Mouse (Mus musculus): Measurements from ENCODE around the gene Sipa1l1. TPM values are rescaled to one million over a fixed set of nuclear protein-coding genes. Genes with fewer than 3 reads are reported as not detected.

Sipa1l1 gene
- polyA plus RNA-seq, 1 experiment from 2014 or later: 17.2 TPM

- no peak overlapping the region for H3K27ac ChIP-seq (ENCODE audit: low read depth, low read length)
- H3K9ac ChIP-seq (replicated peaks; ENCODE audit: low read depth, low read length): no peak overlapping the region
- ATAC-seq (ENCODE audit: low read depth): no peak
- H3K4me2 ChIP-seq (ENCODE audit: low read depth, low read length): no peak overlapping the region
- no peak overlapping the region for H3K4me3 ChIP-seq (ENCODE audit: low read depth, low read length)
- WGBS: 27% methylated on average over 4 of the region's 4 CpGs
- H3K36me3 ChIP-seq (ENCODE audit: control insufficient read depth, insufficient read depth, low read length): no peaks in the 10 kb centered on the region
- no peaks in the 10 kb centered on the region for H3K4me1 ChIP-seq (ENCODE audit: control insufficient read depth, insufficient read depth, low read length)
- H3K27me3 ChIP-seq (ENCODE audit: control insufficient read depth, insufficient read depth, low read length): no peaks in the 10 kb centered on the region
- H3K9me3 ChIP-seq (ENCODE audit: control insufficient read depth, low read length): no peaks in the 10 kb centered on the region
These were observed 264.2 kb downstream of the Sipa1l1 start for GRCm38 (mm10) chr12:82433311-82433710.

- ATAC-seq (ENCODE audit: low read depth): no peak
- no peak overlapping the region for H3K4me3 ChIP-seq (ENCODE audit: low read depth, low read length)
- no peak overlapping the region for H3K4me2 ChIP-seq (ENCODE audit: low read depth, low read length)
- H3K4me1 ChIP-seq (ENCODE audit: control insufficient read depth, insufficient read depth, low read length): no peaks in the 10 kb centered on the region
- 83% methylated on average over 9 of the region's 9 CpGs for WGBS
- H3K36me3 ChIP-seq (ENCODE audit: control insufficient read depth, insufficient read depth, low read length): no peaks in the 10 kb centered on the region
- H3K9ac ChIP-seq (replicated peaks; ENCODE audit: low read depth, low read length): no peak overlapping the region
- H3K27me3 ChIP-seq (ENCODE audit: control insufficient read depth, insufficient read depth, low read length): no peaks in the 10 kb centered on the region
- no peaks in the 10 kb centered on the region for H3K9me3 ChIP-seq (ENCODE audit: control insufficient read depth, low read length)
- no peak overlapping the region for H3K27ac ChIP-seq (ENCODE audit: low read depth, low read length)
These were observed 265.5 kb downstream of the Sipa1l1 start for GRCm38 (mm10) chr12:82434591-82434990.

GRCm38 (mm10) chr12:82441479-82441878, 272.4 kb downstream of the Sipa1l1 start:
- Histone ChIP-seq H3K4me2 (ENCODE audit: low read depth, low read length) (no peak overlapping the region), H3K9ac (replicated peaks; ENCODE audit: low read depth, low read length) (no peak overlapping the region), H3K9me3 (ENCODE audit: control insufficient read depth, low read length) (no peaks in the 10 kb centered on the region), H3K36me3 (ENCODE audit: control insufficient read depth, insufficient read depth, low read length) (0 out of 2 replicates have a peak, but pooled peaks cover 2% of the 10 kb centered on the region), H3K27me3 (ENCODE audit: control insufficient read depth, insufficient read depth, low read length) (no peaks in the 10 kb centered on the region), H3K4me3 (ENCODE audit: low read depth, low read length) (no peak overlapping the region), H3K27ac (ENCODE audit: low read depth, low read length) (no peak overlapping the region), H3K4me1 (ENCODE audit: control insufficient read depth, insufficient read depth, low read length) (no peaks in the 10 kb centered on the region)
- WGBS: 90% methylated on average over 3 of the region's 3 CpGs
- no peak for ATAC-seq (ENCODE audit: low read depth)

- Histone ChIP-seq H3K4me2 (ENCODE audit: low read depth, low read length) (no peak overlapping the region), H3K9me3 (ENCODE audit: control insufficient read depth, low read length) (no peaks in the 10 kb centered on the region), H3K9ac (replicated peaks; ENCODE audit: low read depth, low read length) (no peak overlapping the region), H3K27ac (ENCODE audit: low read depth, low read length) (no peak overlapping the region), H3K36me3 (ENCODE audit: control insufficient read depth, insufficient read depth, low read length) (0 out of 2 replicates have a peak, but pooled peaks cover 3% of the 10 kb centered on the region), H3K4me3 (ENCODE audit: low read depth, low read length) (no peak overlapping the region), H3K4me1 (ENCODE audit: control insufficient read depth, insufficient read depth, low read length) (no peaks in the 10 kb centered on the region), H3K27me3 (ENCODE audit: control insufficient read depth, insufficient read depth, low read length) (no peaks in the 10 kb centered on the region)
- no peak for ATAC-seq (ENCODE audit: low read depth)
- 91% methylated on average over 8 of the region's 8 CpGs for WGBS
These were observed 277.5 kb downstream of the Sipa1l1 start for GRCm38 (mm10) chr12:82446609-82447024.

GRCm38 (mm10) chr12:82448129-82448815, 279.2 kb downstream of the Sipa1l1 start:
- ATAC-seq (ENCODE audit: low read depth): no peak
- 85% methylated on average over 9 of the region's 9 CpGs for WGBS

GRCm38 (mm10) chr12:82452428-82452827, 283.3 kb downstream of the Sipa1l1 start:
- WGBS: 79% methylated on average over 2 of the region's 2 CpGs
- Histone ChIP-seq H3K9ac (replicated peaks; ENCODE audit: low read depth, low read length) (no peak overlapping the region), H3K36me3 (ENCODE audit: control insufficient read depth, insufficient read depth, low read length) (0 out of 2 replicates have a peak, but pooled peaks cover 3% of the 10 kb centered on the region), H3K27ac (ENCODE audit: low read depth, low read length) (no peak overlapping the region), H3K27me3 (ENCODE audit: control insufficient read depth, insufficient read depth, low read length) (no peaks in the 10 kb centered on the region), H3K4me3 (ENCODE audit: low read depth, low read length) (no peak overlapping the region), H3K4me1 (ENCODE audit: control insufficient read depth, insufficient read depth, low read length) (no peaks in the 10 kb centered on the region), H3K4me2 (ENCODE audit: low read depth, low read length) (no peak overlapping the region), H3K9me3 (ENCODE audit: control insufficient read depth, low read length) (no peaks in the 10 kb centered on the region)
- no peak for ATAC-seq (ENCODE audit: low read depth)

More at GRCm38 (mm10) chr12:82448129-82448815, 279.2 kb downstream of the Sipa1l1 start:
- no peak overlapping the region for H3K4me2 ChIP-seq (ENCODE audit: low read depth, low read length)
- no peaks in the 10 kb centered on the region for H3K27me3 ChIP-seq (ENCODE audit: control insufficient read depth, insufficient read depth, low read length)
- no peak overlapping the region for H3K9ac ChIP-seq (replicated peaks; ENCODE audit: low read depth, low read length)
- H3K27ac ChIP-seq (ENCODE audit: low read depth, low read length): no peak overlapping the region
- H3K9me3 ChIP-seq (ENCODE audit: control insufficient read depth, low read length): no peaks in the 10 kb centered on the region
- H3K4me3 ChIP-seq (ENCODE audit: low read depth, low read length): no peak overlapping the region
- 0 out of 2 replicates have a peak, but pooled peaks cover 3% of the 10 kb centered on the region for H3K36me3 ChIP-seq (ENCODE audit: control insufficient read depth, insufficient read depth, low read length)
- no peaks in the 10 kb centered on the region for H3K4me1 ChIP-seq (ENCODE audit: control insufficient read depth, insufficient read depth, low read length)

GRCm38 (mm10) chr12:82454415-82454814, 285.3 kb downstream of the Sipa1l1 start:
- WGBS: 80% methylated on average over 6 of the region's 6 CpGs
- H3K36me3 ChIP-seq (ENCODE audit: control insufficient read depth, insufficient read depth, low read length): no peaks in the 10 kb centered on the region

GRCm38 (mm10) chr12:82455700-82456413, 286.7 kb downstream of the Sipa1l1 start:
- H3K27ac ChIP-seq (ENCODE audit: low read depth, low read length): no peak overlapping the region
- no peaks in the 10 kb centered on the region for H3K27me3 ChIP-seq (ENCODE audit: control insufficient read depth, insufficient read depth, low read length)
- no peaks in the 10 kb centered on the region for H3K9me3 ChIP-seq (ENCODE audit: control insufficient read depth, low read length)
- no peak for ATAC-seq (ENCODE audit: low read depth)
- H3K9ac ChIP-seq (replicated peaks; ENCODE audit: low read depth, low read length): no peak overlapping the region
- H3K36me3 ChIP-seq (ENCODE audit: control insufficient read depth, insufficient read depth, low read length): no peaks in the 10 kb centered on the region
- H3K4me2 ChIP-seq (ENCODE audit: low read depth, low read length): no peak overlapping the region
- H3K4me3 ChIP-seq (ENCODE audit: low read depth, low read length): no peak overlapping the region
- no peaks in the 10 kb centered on the region for H3K4me1 ChIP-seq (ENCODE audit: control insufficient read depth, insufficient read depth, low read length)
- WGBS: 88% methylated on average over 10 of the region's 10 CpGs

More at GRCm38 (mm10) chr12:82454415-82454814, 285.3 kb downstream of the Sipa1l1 start:
- H3K9ac ChIP-seq (replicated peaks; ENCODE audit: low read depth, low read length): no peak overlapping the region
- no peak overlapping the region for H3K4me2 ChIP-seq (ENCODE audit: low read depth, low read length)
- no peak overlapping the region for H3K27ac ChIP-seq (ENCODE audit: low read depth, low read length)
- no peaks in the 10 kb centered on the region for H3K9me3 ChIP-seq (ENCODE audit: control insufficient read depth, low read length)
- no peaks in the 10 kb centered on the region for H3K4me1 ChIP-seq (ENCODE audit: control insufficient read depth, insufficient read depth, low read length)
- no peak overlapping the region for H3K4me3 ChIP-seq (ENCODE audit: low read depth, low read length)
- H3K27me3 ChIP-seq (ENCODE audit: control insufficient read depth, insufficient read depth, low read length): no peaks in the 10 kb centered on the region
- no peak for ATAC-seq (ENCODE audit: low read depth)

GRCm38 (mm10) chr12:82456414-82456805, 287.3 kb downstream of the Sipa1l1 start:
- ATAC-seq (ENCODE audit: low read depth): no peak
- Histone ChIP-seq H3K27me3 (ENCODE audit: control insufficient read depth, insufficient read depth, low read length) (no peaks in the 10 kb centered on the region), H3K4me3 (ENCODE audit: low read depth, low read length) (no peak overlapping the region), H3K36me3 (ENCODE audit: control insufficient read depth, insufficient read depth, low read length) (no peaks in the 10 kb centered on the region), H3K9ac (replicated peaks; ENCODE audit: low read depth, low read length) (no peak overlapping the region), H3K4me1 (ENCODE audit: control insufficient read depth, insufficient read depth, low read length) (no peaks in the 10 kb centered on the region), H3K9me3 (ENCODE audit: control insufficient read depth, low read length) (no peaks in the 10 kb centered on the region), H3K27ac (ENCODE audit: low read depth, low read length) (no peak overlapping the region), H3K4me2 (ENCODE audit: low read depth, low read length) (no peak overlapping the region)
- 64% methylated on average over 1 of the region's 1 CpGs for WGBS

Measured in neural tube, embryonic 14.5 days (tissue).